16 mouse cellular contexts compared by ENCODE assay signal in the genomic region with DNA sequence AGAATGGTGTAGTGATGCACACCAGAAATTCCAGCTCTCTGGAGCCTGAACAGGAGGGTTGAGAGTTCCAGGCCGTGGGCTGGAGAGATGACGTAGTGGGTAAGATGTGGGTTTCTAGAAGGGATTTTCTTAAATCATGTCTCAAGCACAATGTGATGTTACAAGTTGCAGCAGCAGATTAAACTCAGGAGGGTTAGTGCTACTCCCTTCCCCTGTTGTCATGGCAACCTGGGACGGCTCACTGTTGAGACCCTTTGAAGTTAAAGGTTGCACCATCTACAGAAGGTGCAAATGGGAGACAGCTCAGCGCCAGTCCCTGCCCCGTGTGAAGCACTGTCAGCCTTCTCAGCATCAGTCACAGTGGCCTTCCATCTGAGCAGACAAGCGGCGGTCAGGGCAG. TPM values are rescaled to one million over a fixed set of nuclear protein-coding genes. Genes with fewer than 3 reads are reported as not detected.
A peak's percentile ranks its signal among the peaks of the same experiment; 100 is the strongest.
DNase-seq lines count a peak whose midpoint lies in the region; ATAC-seq and TF ChIP-seq lines count a peak whose summit lies in the region.
"Had no signal": no experiment of that assay in that cellular context is flagged by ENCODE, and none has a peak within 500 bp of the region (broad histone marks: within the 10 kb centered on the region; RNA-seq: fewer than 3 reads in every experiment).

No protein-coding gene starts in this region.

- H3K9me3 ChIP-seq in stomach, postnatal 0 days (ENCODE audit: control insufficient read depth, low read length) = no peaks in the 10 kb centered on the region
- H3K9me3 ChIP-seq: hindbrain, embryonic 13.5 days; limb, embryonic 15.5 days; midbrain, embryonic 12.5 days; stomach, embryonic 15.5 days had no signal

- ATAC-seq in stomach, postnatal 0 days (ENCODE audit: low FRiP score, low TSS enrichment) = no peak
- ATAC-seq: forebrain, embryonic 16.5 days had no signal

- TF ChIP-seq EP300 in stomach, postnatal 0 days (optimal IDR thresholded peaks at IDR 0.05) = no peak

- no peaks in the 10 kb centered on the region for H3K27me3 ChIP-seq in thymus, adult 2 months (ENCODE audit: control insufficient read depth, insufficient read depth, low read length)
- H3K27me3 ChIP-seq in stomach, postnatal 0 days (ENCODE audit: control insufficient read depth, insufficient read depth, low read length) = no peaks in the 10 kb centered on the region
- H3K27me3 ChIP-seq: hindbrain, embryonic 13.5 days; limb, embryonic 15.5 days; midbrain, embryonic 12.5 days; stomach, embryonic 15.5 days had no signal

- no peak overlapping the region for H3K4me2 ChIP-seq in stomach, postnatal 0 days (replicated peaks; ENCODE audit: low read depth)
- H3K4me2 ChIP-seq: hindbrain, embryonic 13.5 days; limb, embryonic 15.5 days; midbrain, embryonic 12.5 days; stomach, embryonic 15.5 days had no signal

- no peak overlapping the region for H3K4me3 ChIP-seq in thymus, adult 2 months (ENCODE audit: control insufficient read depth, insufficient read depth, low read length)
- no peak overlapping the region for H3K4me3 ChIP-seq in layer of hippocampus, adult 2 months
- no peak overlapping the region for H3K4me3 ChIP-seq in stomach, postnatal 0 days (ENCODE audit: low read depth, low read length)
- H3K4me3 ChIP-seq: hindbrain, embryonic 13.5 days; limb, embryonic 15.5 days; midbrain, embryonic 12.5 days; stomach, embryonic 15.5 days had no signal

- H3K4me1 ChIP-seq in thymus, adult 2 months (replicated peaks; ENCODE audit: control insufficient read depth, insufficient read depth, low read length) = peaks cover 11% of the 10 kb centered on the region
- no peaks in the 10 kb centered on the region for H3K4me1 ChIP-seq in stomach, postnatal 0 days (replicated peaks; ENCODE audit: control insufficient read depth, insufficient read depth)
- H3K4me1 ChIP-seq: limb, embryonic 15.5 days; stomach, embryonic 15.5 days had no signal

- no peak for TF ChIP-seq POLR2A in thymus, adult 2 months (IDR thresholded peaks at IDR 0.05; ENCODE audit: control insufficient read depth, extremely low read depth, insufficient read depth, low read length, poor library complexity)

- H3K9ac ChIP-seq in stomach, postnatal 0 days (ENCODE audit: low read length) = no peak overlapping the region
- H3K9ac ChIP-seq: limb, embryonic 15.5 days; midbrain, embryonic 12.5 days; stomach, embryonic 15.5 days had no signal

- 81% methylated on average over 7 of the region's 7 CpGs for WGBS in thymus, adult 2 months
- 51% methylated on average over 7 of the region's 7 CpGs for WGBS in stomach, postnatal 0 days

- H3K27ac ChIP-seq in thymus, adult 2 months (ENCODE audit: control insufficient read depth, insufficient read depth, low read length) = no peak overlapping the region
- H3K27ac ChIP-seq in layer of hippocampus, adult 2 months = no peak overlapping the region
- H3K27ac ChIP-seq in stomach, postnatal 0 days (replicated peaks) = no peak overlapping the region
- H3K27ac ChIP-seq: hindbrain, embryonic 13.5 days; limb, embryonic 15.5 days; midbrain, embryonic 12.5 days; stomach, embryonic 15.5 days had no signal

- no peak for TF ChIP-seq CTCF in thymus, adult 2 months (IDR thresholded peaks at IDR 0.05; ENCODE audit: borderline replicate concordance, control insufficient read depth, extremely low read depth, insufficient read depth, low read length, poor library complexity)
- no peak for TF ChIP-seq CTCF in layer of hippocampus, adult 2 months (conservative IDR thresholded peaks at IDR 0.05)
- no peak for TF ChIP-seq CTCF in stomach, postnatal 0 days (IDR thresholded peaks at IDR 0.05; ENCODE audit: low read depth)

- no peaks in the 10 kb centered on the region for H3K36me3 ChIP-seq in thymus, adult 2 months (ENCODE audit: control insufficient read depth, insufficient read depth, low read length)
- peaks cover 11% of the 10 kb centered on the region for H3K36me3 ChIP-seq in stomach, postnatal 0 days (ENCODE audit: control insufficient read depth, insufficient read depth, low read length)

- DNase-seq in thymus, adult 2 months = peak; percentile 40
- no peak for DNase-seq in thymus, adult 18-20 months
- DNase-seq in brain, adult 2 months (ENCODE audit: low read depth, low spot score) = peak; percentile 60
- DNase-seq in naive thymus-derived CD4-positive, alpha-beta T cell, adult 2 months (ENCODE audit: low read depth) = peak; percentile 62
- DNase-seq in layer of hippocampus, adult 2 months (ENCODE audit: low spot score in 2 of 2) = no peak
- DNase-seq in stomach, postnatal 0 days (ENCODE audit: low spot score) = no peak
- DNase-seq in spleen, adult 18-20 months = no peak
- DNase-seq: adrenal gland, postnatal 36 days; kidney, adult 18-20 months; lung, adult 18-20 months had no signal

RNA-seq across cellular contexts. Expression of a gene that starts 11.2 kb away (rescaled TPM):
- polyA plus RNA-seq in thymus, adult 2 months (2012; rRNA removed) = 4.2 and 5.5 TPM in 2 replicates
- total RNA-seq in layer of hippocampus, adult 2 months (2021) = 10 to 100 TPM; 12.8 to 13.2 TPM
- 2.3 and 2.5 TPM in 2 replicates for polyA plus RNA-seq in stomach, postnatal 0 days (2015; fragmentation: Nextera tagmentation; extraction: Ambion mirVana)

RNA-seq across cellular contexts. Expression of a gene that starts 20.5 kb away (rescaled TPM):
- 0.65 and 1.4 TPM in 2 replicates for polyA plus RNA-seq in thymus, adult 2 months (2012; rRNA removed)
- 10 to 100 TPM; 10.4 to 13.7 TPM for total RNA-seq in layer of hippocampus, adult 2 months (2021)
- 0.95 and 0.97 TPM in 2 replicates for polyA plus RNA-seq in stomach, postnatal 0 days (2015; fragmentation: Nextera tagmentation; extraction: Ambion mirVana)
- total RNA-seq: common myeloid progenitor, adult 5-6 weeks had no signal

RNA-seq across cellular contexts. Expression of a gene that starts 27.7 kb away (rescaled TPM):
- 52.0 and 53.7 TPM in 2 replicates for polyA plus RNA-seq in thymus, adult 2 months (2012; rRNA removed)
- total RNA-seq in layer of hippocampus, adult 2 months (2021) = 10 to 100 TPM; 63.4 to 65.1 TPM
- 42.5 and 43.8 TPM in 2 replicates for polyA plus RNA-seq in stomach, postnatal 0 days (2015; fragmentation: Nextera tagmentation; extraction: Ambion mirVana)

RNA-seq across cellular contexts. Expression of a gene that starts 27.8 kb away (rescaled TPM):
- polyA plus RNA-seq in thymus, adult 2 months (2012; rRNA removed) = 9.3 and 9.6 TPM in 2 replicates
- total RNA-seq in layer of hippocampus, adult 2 months (2021) = 10 to 100 TPM; 39.5 to 42.0 TPM
- polyA plus RNA-seq in stomach, postnatal 0 days (2015; fragmentation: Nextera tagmentation; extraction: Ambion mirVana) = 1.1 and 1.2 TPM in 2 replicates

Comparison
In these comparisons a context has a peak if more than half of its experiments do, and no peak if none do; other contexts are left out.
1. DNase-seq: peak in thymus, adult 2 months (single experiment), brain, adult 2 months (single experiment) and naive thymus-derived CD4-positive, alpha-beta T cell, adult 2 months (single experiment); none in thymus, adult 18-20 months (0 of 2), layer of hippocampus, adult 2 months (0 of 2), stomach, postnatal 0 days (single experiment) and spleen, adult 18-20 months (0 of 2).